Mouse (Mus musculus) gonadal fat pad, adult 2 months (tissue): Measurements from ENCODE around the gene Fat2. TPM values are rescaled to one million over a fixed set of nuclear protein-coding genes. Genes with fewer than 3 reads are reported as not detected.

Experiments used
- DNase-seq: peaks from one replicate; pipeline ENCODE4 v3.0.0-alpha.2; 2012; ENCODE audit warnings: low read depth
- polyA plus RNA-seq: library from polyadenylated mRNA; depleted of rRNA; stranded (reverse); fragments of >200 nt; gene quantifications from 2 replicates; pipeline ENCODE4 v1.2.3, GENCODE M21; 2012; rRNA removed

Fat2 gene
- polyA plus RNA-seq: 1.4 and 1.6 TPM in 2 replicates

DNA sequence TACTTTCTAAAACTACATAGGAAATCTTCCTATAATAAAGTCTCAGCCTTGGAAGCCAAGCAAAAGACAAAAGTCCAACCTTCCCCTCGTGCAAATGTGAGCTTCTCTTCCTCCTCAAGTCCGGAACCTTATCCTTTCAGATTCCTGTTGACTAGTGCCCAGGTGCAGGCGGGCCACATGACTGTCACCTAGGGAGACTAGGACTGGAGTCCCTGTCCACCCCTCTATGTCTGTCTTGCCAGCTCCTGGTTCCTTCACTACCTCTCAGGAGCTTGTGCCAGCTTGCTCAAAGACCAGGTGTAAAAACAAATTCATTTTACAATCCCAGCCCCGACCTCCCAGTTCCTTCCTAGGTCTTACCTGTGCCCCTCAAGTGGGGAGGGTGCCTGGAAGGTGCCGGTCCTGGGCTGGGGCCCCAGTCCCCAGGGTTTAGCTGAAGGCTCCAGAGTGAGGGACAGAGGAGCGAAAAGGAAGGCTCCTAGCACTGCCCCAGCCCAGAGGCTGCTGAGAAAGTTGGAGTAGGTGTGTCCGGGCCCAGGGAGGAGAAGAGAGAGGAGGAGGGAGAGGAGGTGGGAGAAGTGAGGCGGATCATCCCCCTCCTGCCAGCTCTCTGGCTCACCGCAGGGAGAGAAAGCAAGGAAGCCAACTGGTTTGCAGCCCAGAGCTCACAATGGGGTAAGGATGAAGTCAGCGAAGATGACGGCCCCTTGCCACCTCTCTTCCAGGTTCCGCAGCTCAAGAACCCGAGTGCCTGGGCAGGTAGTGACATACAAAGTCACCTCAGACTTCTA lies at the start of gene Fat2:
Gene Fat2, minus strand, starts transcription at position 464 of the 791 bp plus-strand sequence.
- no peak for DNase-seq

DNA sequence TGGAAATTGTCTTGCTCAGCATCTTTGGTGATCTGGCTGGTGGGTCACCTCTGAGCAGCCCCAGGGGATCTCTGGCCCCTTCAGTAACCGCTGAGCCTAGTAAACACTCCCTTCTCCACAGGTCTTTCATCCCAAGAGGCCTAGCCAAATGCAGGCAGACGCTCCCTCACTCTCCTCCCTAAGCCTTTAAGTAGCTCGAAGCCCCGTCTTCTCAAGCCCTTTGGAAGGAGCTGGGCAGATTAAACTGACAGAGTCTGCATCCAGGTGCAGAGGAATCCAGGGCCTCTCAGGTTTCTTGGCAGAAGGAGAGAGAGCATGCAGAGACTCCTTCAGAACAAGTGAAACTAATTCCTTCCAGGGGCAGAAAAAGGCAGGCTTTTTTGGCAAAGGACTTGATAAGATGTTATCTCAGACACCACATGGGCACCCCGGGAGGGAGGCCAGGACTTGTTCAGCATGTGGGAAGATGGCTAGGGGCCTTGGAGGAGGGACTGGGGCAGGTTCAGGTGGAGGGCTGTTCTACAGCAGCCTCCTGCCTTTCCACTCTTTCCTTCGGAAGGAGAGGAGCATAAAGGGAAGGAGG lies 47.2 kb upstream of the Fat2 start:
- DNase-seq: peak; percentile 73

DNA sequence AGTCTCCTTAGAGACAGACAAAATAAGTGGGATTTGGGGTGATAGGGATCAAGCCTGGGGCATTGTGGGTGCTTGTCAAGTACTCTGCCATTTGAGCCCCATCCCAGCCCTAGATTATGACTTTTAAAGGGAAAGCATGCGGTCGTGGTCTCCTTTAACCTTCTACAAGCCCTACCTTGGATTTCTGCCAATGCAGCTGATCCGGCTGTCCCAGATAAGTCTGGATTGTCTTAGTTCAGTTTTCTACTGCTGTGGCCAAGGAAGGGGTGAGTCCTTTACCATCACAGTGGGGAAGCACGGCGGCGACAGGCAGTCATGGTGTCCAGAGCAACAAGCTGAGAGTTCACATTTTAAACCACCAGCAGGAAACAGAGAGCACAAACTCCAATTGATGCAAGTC lies 44.5 kb upstream of the Fat2 start:
- no peak for DNase-seq

DNA sequence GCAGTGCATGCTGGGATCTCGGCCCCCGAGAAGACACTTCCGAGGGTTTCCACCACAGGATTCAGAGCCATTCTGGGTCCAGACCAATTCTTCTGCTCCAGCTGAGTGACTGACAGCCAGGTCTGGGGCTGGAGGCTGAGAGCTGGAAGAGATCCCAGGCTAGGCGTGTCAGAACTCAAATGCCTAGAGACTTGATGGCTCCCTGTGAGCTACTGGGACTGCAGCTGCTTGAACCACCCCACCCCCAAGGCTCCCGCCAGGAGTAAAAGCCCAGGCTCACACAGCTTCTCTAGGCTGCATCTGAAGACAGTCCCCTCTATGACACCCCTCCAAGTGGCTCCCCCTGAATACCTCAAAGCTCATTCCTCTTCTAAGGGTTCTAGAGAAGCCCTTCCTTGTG lies 42.0 kb upstream of the Fat2 start:
- DNase-seq: peak; percentile 79

DNA sequence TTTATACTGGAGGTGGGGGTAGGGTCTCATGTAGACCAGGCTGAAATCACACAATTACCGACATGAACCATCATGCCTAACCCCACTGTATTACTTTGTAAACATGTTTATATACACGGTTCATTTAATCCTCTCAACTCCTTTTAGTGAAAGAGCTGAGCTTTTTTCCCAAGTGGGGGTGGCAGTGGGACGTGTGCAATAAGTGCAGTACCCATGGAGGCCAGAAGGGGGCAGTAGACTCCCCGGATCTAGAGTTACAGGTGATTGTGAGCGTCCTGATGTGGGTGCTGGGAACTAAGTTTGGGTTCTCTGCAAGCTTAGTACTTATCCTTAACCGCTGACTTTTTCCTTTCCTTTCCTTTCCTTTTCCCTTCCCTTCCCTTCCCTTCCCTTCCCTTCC lies 37.5 kb upstream of the Fat2 start:
- DNase-seq: no peak

DNA sequence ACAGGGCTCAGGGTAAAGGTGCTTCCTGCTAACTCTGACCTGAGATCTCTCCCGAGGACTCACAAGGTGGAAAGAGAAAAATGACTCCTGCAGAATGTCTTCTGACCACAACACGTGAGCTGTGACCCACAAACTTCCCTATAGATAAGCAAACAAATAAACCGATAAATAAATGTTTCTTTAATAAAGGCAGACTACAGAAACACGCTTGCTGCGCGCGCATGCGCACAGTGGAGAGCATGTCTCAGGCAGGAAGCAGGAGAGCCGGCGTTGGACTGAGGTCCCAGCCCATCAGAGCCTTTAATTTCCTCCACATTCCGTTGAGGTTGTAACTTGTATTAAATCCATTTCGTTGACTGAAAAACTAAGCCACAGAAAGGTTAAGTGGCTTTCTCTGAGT lies 37.0 kb upstream of the Fat2 start:
- DNase-seq: no peak

DNA sequence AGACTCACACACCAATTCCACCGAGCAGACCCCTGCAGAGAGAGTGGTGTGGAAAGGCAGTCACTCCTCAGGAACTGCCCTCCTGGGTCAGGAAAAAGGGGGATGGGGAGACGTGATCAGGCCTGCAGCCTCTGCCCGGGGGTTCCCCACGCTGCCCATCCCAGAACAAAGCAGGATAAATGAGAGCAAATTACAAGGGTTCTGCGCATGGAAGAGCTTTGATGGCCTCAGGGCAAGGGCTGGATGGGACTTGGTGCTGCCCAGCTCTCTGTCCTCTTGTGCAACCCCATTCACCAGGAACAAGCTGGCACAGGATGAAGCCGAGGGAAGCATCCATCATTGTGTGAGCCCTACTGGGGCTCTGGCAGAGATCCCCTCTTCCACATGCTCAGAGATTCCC lies 35.6 kb upstream of the Fat2 start:
- DNase-seq: no peak

DNA sequence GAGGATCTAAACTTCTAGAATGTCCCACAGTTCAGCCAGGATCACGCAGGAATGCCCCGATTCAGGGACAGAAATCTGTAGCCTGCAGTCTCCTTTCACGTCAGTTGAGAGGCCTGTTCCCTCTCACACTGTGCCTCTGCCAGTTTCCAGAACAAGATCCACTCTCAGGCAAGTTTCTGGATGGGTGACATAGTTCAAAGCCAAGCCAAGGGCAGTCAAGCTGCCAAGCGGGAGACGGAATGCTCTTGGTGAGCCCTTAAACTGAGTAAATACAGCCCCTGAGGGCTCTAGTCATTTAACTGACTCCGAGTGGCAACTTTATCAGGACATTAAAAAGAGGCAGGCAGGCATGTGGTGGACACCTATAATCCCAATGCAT lies 32.7 kb upstream of the Fat2 start:
- no peak for DNase-seq

DNA sequence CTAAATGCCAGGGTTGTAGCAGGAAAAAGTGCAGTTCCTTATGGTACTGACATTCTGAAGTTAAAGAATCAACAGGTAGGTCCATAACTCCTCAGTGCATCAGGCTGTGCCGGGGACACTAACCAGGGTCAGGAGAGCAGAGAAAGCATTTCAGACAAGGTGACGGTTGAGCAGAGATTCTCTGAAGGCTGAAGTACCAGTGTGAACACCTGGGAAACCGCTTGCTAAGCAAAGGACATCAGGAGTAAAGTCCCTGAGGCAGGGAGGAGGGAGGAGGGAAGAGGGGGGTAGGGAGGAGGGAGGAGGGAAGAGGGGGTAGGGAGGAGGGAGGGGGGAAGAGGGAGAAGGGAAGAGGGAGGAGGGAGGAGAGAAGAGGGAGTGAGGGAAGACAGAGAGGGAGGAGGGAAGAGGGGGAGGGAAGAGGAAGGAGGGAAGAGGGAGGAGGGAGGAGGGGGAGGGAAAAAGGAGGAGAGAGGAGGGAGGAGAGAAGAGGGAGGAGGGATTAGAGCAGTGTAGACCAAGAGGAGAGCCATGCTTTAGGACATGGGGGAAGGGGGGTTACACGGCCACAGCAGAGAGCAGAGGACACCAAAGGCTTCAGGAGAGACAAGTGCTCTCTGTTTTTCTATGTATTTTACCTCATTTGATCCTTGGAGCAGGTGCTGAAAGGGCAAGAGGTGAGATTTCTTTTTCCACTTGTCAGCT lies 32.2 kb upstream of the Fat2 start:
- DNase-seq: no peak

DNA sequence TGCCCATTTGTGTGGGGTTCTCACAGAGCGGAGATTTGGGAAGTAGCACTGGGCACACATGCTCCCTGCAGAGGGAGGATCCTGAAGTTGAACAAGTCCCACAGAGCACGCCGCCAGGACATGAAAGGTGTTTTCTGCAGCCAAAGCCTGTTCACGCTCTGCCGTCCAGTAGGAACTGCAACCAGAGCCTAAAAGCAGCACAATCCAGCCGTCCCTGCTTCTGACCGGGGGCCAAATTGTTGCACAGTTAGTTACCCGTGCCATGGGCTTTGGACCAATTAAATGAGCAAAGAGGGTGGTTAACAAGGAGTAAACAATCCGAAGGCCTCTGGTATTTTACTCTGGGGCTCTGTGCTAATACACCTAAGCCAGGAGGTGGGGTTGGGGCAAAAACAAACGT lies 31.4 kb upstream of the Fat2 start:
- peak; percentile 79 for DNase-seq

DNA sequence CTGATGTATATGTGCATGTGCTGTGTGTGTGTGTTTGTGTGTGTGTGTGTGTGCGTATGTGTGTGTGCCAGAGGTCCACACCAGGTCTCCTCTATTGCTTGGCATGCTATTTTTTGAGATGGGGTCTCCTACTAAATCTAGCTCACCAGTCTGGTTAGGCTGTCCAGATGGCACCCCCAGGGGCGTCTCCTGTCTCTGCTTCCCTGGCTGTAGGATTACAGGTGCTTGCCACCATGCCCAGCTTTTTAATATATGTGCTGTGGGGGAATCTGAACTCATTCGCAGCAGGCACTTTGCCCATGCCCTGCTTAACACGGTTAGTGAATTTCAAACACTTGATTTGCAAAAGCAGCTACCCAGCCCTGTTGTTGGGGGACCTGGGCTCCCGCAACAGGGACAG lies 29.5 kb upstream of the Fat2 start:
- no peak for DNase-seq

DNA sequence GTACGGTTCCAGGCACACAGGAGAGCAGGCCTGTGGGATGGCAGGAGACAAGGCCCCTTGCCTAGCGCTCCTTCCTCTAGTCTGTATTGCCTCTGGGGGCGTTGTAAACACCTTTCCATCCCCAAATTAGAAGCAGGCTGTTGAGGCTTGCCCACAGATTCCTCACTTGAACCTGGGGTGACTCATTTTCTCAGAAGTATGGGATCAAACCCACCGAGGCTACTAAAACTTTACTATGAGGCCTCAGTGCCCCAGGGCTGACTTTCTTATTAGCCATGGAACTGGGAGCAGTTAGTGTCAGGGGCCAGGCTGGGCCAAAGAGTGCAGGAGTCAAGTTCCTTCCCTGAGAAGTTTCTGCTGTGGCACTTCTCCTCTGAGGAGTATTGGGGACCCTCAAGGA lies 28.9 kb upstream of the Fat2 start:
- no peak for DNase-seq

DNA sequence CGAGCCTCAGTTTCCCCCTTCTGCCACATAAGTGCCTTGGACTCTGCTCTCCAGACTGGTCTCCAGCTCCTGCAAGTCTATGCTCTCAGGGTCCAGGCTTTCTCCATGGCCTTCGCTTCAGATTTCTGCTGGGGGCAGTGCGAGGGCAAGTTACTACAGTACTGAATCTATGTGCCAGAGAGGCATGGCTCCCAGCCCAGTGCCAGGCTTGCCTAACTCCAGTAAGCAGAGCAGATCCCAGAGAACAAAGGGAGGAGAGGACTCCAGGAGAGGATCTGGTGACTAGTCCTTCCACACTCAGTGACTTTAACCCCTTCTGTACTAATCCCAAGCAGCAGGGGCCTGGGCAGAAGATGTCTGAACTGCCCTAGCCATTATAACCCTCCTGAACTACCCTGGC lies 28.3 kb upstream of the Fat2 start:
- peak; percentile 77 for DNase-seq

DNA sequence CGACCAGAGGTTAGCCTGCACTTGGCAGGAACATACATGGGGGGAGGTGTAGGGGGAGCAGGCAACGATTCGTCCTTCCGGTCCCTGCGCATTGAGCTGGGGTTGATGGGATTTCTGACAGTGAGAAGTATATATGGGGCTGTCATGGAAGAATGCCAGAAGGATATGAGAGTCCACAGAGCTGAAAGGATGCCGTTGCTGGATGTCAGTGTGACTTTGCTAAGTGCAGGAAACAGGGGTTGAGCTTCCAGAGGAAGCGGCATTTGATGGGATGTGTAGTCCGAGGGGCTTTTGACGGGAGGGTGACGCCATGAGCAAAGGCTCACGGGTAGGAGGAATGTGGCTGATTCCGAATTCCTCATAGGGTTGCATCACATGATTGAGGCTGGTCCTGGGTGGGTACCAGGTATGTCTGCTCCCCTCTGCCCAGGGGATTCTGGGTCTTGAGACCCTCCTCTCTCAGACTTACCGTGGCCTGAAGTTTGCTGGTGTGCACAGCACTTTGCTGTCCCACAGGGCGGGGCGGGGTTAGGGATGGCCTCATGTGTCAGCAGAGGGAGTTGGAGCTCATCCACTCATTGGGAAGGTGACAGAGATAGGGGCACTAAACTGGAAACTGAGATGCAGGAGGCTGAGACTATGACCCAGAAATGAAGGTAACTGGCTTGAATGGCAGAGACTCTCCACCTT lies 21.9 kb upstream of the Fat2 start:
- no peak for DNase-seq

DNA sequence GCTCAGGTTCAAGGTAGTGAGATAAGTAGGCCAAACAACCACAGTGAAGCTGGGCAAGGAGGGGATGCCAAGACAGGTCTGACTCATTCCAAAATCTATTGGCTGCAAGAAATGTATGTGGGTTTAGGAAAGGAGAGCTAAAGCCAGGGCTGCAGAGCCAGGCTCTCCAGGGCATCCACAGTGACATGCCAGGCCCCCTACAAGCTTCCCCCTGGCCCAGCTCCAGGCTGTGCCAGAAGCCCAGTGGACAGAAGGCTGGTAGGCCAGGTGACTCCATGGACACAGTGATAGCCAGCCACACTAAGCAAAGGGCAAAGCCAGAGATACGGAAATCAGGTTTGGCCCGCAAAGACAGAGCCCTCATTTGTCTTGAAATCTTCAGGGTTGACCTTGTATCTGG lies 20.5 kb upstream of the Fat2 start:
- DNase-seq: no peak

DNA sequence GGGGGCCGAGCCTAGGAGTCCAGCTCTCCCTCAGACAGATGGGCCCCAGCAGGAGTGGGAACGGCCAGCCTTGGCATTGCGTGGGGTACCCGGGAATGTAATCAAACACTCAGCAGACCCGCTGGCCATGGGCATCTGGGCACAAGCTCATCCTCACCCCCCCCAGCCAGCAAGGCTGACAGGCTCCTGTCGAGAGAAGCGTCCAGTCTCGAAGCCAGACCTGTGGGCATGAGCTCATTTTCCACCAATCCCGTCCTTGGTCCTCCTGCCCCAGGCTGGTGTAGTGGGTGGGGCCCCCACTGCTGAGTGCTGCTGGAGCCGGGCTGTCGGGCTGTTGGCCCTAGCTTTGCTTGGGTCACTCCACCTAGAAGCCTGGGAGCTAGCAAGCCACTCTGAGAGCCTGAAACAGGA lies 5.6 kb upstream of the Fat2 start:
- DNase-seq: no peak

DNA sequence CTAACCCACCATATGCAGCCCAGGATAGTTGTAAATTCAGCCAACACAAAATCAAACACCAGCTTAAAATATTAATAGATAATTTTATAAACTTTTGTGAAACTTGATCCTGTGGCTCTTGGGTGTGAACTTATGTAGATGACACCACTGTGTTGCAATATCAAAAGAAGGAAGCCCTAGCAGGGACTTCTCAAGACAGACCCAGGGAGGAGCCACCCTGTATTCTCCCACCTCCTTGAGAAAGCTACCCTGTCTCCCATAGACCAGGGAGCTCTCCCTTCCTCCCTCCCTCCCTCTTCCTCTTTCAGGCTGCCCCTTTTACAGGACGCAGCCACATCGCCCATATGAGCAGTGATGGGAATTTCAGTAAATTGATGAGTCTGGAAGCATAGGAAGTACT lies 4.4 kb upstream of the Fat2 start:
- DNase-seq: no peak

DNA sequence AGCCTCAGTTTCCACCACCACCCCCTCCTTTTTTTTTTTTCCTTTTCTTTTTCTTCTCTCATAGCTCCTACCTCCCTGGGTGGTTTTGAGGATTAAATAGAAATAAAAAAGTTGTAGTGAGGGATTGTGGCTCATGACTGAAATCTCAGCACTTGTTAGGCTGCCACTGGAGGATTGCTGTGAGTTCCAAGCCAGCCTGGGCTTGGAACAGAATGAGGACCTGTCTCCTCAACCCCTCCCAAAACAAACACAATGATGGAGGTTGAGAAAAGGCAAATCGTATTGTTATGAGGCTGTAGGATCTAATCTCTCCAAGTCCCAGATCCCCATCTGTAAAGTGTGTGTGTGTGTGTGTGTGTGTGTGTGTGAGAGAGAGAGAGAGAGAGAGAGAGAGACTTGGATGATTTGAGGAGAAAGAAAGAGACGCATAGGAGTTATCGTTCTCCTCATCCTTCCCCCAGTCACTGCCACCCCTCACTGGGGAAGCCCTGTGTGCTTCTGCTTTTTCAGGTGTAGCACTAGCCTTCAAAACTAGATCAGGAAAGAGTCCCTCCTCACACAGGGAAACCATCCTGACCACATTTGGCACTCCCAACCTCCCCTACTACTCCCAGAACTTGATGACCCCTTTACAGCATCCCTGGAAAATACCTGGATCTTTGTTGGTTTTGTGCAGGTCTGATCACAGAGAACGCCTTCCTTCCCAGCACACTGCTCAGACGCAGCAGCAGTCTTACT lies 837 bp upstream of the Fat2 start:
- no peak for DNase-seq

DNA sequence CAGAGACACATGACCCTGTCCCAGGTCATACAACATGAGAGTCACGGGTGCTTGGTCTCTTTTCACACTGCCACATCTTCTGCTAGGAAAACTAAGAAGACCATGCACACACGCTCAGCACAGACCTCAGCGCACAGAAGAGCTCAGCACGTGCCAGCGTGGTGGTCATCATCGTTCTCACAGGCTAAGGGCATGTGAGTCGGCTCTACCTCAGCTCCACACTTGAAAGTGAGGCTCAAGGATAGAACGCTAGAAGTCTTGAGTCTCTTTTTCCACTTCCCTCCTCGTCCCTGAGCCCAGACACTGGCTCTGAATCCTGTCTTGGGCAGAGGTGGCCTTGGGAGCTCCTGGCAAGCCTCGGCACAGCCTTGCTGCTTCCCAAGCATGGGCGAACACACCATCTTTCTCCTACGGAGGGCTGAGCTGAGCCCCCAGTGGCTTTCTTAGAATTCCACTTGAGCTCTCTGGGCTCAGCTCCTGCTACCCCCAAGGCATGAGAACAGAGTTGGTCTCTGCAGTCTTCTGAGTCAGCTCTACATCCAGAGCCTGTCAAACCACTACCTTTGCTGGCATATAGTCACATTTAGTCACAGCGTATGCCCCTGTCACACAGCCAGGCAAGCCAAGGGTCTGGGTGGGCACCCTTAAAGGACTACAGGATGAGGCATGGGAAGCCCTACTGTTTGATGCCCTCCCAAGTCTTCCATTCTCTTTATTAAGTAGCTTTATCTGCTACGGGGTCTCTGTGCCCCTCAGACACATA lies 869 bp downstream of the Fat2 start:
- DNase-seq: no peak

DNA sequence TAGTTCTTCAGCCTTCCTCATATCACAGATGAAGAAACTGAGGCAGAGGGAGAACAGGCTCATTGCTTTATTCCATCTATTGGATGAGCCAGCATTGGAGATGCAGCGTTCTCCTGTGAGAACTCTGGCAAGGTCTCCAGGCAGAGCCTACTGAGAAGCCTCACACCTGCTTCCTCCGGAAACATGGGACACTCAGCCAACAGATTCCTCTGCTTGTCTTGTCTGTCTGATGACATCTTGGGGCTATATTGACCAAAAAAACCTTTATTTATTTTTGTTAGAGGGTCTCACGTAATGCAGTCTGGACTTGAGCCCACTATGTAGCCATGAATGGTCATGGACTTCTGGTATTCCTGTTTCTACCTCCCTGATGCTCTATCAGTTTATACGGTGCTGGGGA lies 1.8 kb downstream of the Fat2 start:
- no peak for DNase-seq

DNA sequence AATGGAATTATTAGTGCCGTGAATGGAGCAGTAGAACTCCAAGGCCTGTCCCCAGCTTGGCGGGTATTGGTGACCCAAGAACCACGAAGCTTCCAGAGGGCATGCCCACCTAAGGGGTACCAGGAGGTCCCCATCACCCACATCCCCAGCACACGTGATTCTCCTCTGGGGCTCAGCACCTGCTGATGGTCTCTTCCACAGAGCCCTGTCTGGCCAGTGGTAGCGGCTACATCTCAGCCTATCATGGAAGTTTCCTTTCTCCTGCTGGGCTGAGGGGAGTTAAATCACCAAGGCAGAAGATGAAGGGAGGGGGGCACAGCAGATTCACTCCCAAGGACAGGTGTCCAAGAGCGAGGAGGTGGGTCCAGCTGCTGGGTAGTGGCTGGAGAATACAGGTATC lies 2.3 kb downstream of the Fat2 start:
- no peak for DNase-seq
